Mouse (Mus musculus) ES-E14 (cell line): Measurements from ENCODE around the gene Hoxb4.

Source experiments
- CHD2 ChIP-seq: IDR thresholded peaks from 2 replicates; pipeline ENCODE4 v1.6.1; 2014; ENCODE audit warnings: mild to moderate bottlenecking, low read depth, low read length, inconsistent platforms
- HCFC1 ChIP-seq: IDR thresholded peaks from 2 replicates; pipeline ENCODE4 v1.6.1; 2012; ENCODE audit warnings: low read length, inconsistent platforms, borderline replicate concordance; ENCODE audit not compliant: insufficient read depth

DNA sequence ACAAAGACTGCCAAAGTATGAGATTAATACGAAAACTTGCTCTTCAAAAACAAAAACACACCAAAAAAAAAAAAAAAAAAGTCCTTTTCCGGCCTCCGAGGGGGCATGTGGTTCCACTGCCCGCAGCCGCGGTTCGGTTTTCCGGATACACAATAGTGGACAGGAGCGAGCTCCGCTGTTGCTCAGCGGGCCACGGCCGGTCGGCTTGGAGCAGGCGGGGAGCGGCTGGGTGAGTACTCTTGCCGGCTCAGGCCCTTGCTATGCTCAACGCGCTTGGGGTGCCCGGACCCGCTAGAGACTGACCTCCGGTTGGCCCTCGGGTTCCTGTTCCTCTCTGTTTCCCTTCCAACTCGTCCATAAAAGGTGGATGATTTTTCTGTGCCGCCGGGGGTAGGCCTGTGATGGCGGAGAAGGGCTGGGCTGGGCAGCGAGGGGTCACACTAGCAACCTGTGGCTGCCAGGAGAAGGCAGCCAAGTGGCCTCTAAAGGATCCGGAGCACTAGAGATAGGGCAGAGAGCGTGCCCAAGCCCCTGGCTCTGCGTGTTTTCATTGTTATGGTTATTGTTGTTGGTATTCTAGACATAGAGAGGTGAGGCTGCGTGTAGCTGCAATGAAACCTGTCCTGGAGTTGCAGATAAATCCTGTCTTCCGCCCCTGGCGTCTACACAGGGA is 3.3 kb upstream of the Hoxb4 start:
- TF ChIP-seq CHD2 = no peak
- TF ChIP-seq HCFC1 = no peak
